Mouse (Mus musculus): ENCODE measurements at regions not wholly inside any gene's neighbourhood (a gene's known extent, or its start where the extent isn't known, plus 50 kb on each side); places are given as distances from the start of the nearest gene placed in this dataset.

DNA sequence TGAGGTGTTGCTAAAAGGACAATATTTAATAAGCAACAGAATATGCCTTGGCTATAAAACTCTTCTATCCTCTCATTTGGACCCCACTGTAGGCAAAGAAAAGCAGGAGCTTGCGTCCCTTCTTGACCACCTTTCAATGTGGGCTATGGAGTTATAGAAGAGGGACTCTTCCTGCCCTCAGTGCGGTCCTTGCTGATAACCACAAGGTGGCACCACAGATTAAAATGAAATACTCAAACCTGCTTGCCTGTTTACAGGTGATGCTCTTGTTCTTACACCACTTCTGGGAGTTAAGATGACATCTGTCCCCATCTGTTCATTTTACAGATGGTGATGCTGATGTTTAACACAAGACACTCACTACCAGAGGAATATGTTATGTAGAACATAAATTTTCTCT, 291.1 kb upstream of the Pappa start:
- DNase-seq: peak; percentile 1 to 2

- DNase-seq: no peak
Measured at GRCm38 (mm10) chr4:64874521-64874920, 249.5 kb upstream of the Pappa start.

DNA sequence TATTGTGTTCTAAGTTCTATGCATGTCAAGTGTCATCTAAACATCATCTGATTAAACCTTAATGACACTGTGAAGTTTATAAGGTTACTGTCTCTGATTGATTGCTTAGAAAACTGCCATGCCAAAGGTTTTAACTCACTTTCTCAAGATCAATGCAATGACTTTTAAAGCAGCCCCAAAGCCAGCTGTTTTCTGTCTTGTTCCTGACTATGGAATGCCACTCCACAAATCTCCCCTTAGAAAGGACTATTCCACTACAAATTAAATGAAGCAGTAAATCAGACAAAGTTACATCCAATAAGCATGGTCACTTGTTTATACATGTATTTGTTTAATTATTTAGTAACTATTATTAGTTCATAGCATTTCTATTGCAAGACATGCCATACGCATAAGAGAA, 247.1 kb upstream of the Pappa start:
- no peak for DNase-seq

- DNase-seq: no peak
Measured at GRCm38 (mm10) chr4:64897935-64898334, 226.0 kb upstream of the Pappa start.

DNA sequence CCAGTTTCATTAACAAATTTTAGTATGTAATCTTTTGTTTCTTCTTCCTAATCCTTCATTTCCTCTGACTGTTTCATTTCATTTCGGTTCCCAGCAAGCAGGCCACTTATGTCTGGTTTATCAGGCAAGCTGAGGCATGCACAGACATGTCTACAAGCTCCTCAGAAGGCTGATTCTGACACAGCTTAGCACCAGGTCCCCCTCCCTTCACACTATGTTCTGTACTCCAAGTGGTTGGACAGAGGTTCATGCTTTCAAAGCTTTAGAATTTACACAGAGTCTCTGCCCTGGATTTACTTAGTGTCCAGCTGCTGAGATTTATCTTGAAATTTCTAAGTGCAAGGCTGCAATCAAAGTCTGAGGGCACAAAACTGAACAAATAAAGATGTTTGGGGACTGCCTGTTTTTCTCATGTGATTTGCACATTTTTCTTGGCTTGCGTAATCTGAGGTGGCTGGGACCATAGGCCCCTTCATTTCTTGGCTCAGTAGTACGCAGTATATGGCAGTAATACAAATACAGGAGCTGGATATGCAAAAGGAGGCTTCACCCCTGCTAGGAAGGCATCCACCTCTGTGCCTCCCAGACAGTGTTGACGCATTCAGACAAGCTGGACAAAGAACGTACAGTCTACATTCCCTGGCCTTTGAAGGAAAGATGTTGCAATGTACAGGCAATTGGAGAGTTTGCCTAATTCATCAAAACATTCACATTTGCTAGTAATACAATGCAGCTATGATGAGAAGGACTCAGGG, 222.7 kb upstream of the Pappa start:
- no peak for DNase-seq

DNA sequence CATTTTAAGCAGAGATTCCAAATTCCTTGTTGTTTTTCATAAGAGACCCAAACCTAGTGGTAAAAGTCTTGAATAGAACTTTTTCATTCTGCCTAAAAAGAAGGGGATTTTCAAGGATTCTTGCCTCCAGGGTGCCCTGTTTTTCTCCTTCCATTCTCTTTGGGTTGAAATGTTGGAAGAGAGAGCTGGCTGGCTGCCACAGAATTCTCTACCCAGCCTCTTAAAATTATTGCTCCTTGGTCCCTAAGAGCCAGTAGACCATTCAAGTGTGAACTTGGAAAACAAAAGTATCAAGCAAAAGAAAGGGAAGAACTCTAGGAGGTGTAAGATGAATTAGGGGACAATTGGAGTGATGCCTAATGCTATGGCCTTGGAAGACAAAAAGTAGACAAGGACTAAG, 200.2 kb upstream of the Pappa start:
- DNase-seq: no peak

DNA sequence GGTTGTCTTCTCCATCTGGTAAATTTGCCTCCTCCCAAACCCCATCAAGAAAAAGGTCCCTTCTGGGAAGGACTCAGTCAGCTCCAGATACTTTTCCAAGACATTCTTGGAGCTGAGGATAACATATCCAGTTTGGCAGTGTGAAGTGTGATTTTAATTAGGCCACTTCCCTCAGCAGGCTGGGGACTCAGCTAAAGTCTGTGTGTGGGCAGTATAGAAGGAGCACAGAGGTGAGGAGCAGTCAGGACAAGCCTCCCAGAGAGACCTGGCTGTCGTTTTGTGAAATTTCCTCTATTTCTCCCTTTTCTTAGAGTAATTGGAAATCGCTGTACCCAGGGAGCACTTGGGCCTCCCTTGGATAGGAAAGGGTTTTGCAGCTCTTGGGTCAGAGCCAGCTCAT, 195.4 kb upstream of the Pappa start:
- DNase-seq: no peak

DNA sequence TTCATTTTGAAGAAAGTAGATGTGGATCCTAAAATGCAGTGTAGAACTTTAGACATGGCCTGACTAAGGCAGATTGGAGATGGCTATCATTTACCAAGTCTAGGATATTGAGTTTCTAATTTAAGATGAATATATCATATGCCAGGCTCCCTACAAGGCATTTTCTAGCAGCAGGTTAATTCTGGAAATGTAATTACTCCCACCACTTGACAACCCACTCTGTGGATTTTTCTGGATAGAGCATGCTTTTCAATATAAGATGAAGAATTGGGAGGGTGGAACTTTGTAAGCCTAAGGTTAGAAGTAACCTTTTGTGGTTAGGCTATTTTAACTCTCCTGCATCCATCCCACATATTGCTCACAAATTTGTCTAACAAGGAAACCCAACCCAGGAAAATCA, 178.4 kb upstream of the Pappa start:
- no peak for DNase-seq

DNA sequence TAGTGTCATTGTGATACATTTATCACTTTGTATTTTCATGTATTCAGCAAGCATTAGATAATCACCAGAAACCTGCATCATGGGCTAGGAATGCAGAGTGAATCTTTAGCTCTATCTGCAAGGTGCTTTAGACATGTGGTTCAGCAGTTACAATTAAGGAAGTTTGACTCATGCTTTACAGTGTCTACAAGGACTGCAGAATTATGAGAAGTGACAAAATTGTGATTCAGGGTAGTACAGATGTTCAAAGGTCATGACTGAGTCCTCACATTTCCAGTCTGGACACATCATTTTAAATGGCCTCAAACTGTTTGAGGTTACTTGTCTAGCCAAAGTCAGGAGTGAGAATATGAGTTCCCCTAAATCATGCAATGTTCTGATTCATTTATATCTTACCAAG, 171.3 kb upstream of the Pappa start:
- no peak for DNase-seq

DNA sequence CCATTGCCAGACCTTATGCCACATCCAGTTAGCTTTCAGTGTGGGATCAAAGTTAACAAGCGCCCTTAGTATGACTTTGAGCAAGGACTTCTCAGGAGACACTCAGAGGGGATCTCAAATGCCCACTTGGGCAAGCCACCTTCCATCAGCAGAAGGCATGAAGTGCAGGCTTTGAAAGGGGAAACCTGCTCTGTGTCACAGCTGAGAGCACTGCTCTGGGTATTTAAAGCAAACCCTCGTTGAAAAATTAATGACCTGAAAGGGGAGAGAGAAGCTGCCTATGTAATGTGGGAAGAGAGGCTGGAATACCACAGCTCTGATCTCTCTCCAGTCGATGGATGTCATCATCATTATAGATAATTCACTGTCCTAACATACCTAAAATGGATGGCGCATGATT, 165.1 kb upstream of the Pappa start:
- no peak for DNase-seq

- DNase-seq: no peak
Measured at GRCm38 (mm10) chr4:64961796-64962195, 162.2 kb upstream of the Pappa start.

Data from adrenal gland, postnatal 36 days (tissue).